Mouse (Mus musculus): ENCODE results near the gene Snrnp35.

The Snrnp35 gene

GRCm38 (mm10) chr5:124501541-124501940 is 18.6 kb downstream of the Snrnp35 start:
- ATAC-seq (ENCODE audit: low TSS enrichment), result no peak

DNA sequence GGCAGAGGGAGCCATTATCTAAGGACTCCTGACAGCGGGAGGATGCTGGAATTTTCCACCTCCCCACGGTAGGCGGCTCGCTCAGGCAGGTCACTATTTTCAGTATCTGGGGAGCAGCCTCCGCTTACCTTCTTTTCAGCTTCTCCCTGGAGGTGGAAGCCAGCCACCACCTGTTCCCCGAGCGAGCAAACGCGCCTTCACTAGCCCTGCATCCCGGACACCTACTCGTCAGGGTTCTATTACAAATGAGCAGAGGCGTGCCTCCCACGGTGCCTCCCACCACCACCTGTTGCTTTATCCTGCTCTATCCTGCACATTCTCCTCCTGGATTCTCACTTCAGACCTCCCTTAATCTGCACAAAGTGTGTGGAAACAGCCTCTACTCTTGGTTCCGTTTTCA is 20.8 kb downstream of the Snrnp35 start:
- peak; percentile 73 for ATAC-seq (ENCODE audit: low TSS enrichment)

DNA sequence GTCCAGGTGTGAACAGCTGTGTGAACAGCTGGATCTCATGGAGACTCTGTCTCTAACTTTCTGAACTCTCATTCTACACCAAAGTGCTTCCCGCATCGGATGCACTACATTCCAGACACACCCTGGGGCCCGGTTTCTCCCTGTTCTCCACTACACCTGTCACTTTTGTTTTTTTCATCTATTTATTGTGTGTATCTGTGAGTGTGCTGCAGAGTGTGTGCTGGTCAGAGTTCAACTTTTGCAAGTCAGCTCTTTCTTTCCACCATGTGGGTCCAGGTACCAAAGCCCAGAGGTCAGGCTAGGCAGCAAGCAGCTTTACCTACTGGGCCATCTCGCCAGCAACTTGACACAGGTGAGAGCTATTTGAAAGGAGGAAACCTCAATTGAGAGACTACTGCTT is 22.3 kb downstream of the Snrnp35 start:
- ATAC-seq (ENCODE audit: low TSS enrichment), result no peak

- no peak for ATAC-seq (ENCODE audit: low TSS enrichment)
Measured at GRCm38 (mm10) chr5:124506731-124507359, 23.9 kb downstream of the Snrnp35 start.

DNA sequence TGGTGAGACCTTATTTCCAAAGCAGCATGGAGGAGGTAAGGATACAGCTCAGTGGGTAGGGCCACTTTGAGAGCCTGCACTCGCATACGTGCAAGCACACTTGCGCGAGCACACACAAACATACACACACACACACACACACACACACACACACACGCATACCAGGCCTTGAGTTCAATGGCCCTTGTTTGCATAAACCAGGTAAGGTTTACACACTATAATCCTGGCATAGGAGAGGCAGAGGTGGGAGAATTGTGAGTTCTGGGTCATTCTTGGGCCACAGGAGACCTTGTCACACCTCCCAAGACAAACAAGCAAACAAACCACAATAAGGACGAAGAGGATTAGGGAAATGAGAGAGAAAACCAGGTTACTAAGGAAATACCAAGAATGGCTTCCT is 26.3 kb downstream of the Snrnp35 start:
- no peak for ATAC-seq (ENCODE audit: low TSS enrichment)

DNA sequence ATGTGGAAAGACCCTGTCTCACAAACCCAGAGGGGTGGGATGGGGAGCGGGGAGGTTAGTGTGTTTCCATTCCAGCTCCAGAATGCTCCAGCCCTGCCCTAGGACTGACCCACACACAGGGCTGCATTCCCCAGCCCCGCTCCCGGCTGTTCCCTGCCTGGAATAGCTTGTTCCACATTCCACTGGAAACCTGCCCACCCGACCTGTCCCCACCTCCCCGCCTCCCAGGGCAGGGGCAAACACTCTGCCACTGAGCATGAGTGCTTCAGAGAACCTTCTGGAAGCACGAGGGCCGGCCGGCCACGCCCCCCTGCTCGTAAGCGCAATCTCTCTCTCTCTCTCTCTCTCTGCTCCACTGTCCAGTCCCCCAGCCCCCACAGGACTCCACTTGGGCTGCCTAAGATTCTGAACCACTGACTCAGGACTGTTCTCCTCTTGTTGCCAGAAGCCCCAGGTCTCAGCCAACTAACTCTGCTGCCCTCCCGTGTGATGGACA is 26.9 kb downstream of the Snrnp35 start:
- no peak for ATAC-seq (ENCODE audit: low TSS enrichment)

DNA sequence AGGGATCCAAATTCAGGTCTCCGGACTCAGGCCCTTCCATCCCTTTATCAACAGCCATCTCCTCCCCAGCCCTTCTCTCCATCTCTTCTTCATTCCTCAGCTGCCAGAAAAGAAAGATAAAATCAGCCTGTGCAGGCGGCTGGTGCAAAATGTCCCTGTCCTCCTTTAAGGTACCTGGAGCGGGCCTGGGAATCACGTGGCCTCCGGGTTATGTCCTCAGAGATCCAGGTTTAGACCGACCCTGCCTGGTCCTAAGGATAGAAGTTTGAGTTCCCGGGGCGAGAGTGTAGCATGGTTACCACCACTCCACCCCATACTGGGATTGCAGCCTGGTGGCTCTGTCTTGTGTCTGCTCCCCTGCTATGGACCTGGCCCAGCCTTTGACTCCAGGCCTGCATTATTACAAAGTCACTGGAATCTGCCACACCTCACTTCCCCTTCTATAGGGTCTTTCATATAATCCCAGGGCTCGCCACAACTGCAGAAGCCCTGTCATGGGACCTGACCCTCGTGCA is 27.7 kb downstream of the Snrnp35 start:
- ATAC-seq (ENCODE audit: low TSS enrichment), result no peak

DNA sequence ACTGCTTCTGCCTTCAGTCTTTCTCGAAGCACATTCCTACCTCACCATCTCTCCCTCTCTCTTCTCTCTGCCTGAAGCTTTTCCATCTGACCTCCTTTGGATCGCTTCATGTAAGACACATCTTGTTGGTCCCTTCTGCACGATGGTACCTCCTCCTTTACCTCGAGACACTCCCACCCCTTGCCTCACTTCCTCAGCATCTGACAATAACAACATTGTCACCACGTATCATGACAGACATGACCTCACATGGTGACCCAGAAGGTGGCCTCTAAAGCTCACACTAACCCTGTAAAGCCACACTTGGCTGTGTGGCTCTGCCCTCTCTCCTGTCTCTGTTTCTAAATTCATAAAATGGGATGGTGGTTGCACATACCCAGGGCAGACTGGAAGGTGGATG is 32.9 kb downstream of the Snrnp35 start:
- no peak; the same call in 1 of the 2 replicates for ATAC-seq (ENCODE audit: low TSS enrichment)

DNA sequence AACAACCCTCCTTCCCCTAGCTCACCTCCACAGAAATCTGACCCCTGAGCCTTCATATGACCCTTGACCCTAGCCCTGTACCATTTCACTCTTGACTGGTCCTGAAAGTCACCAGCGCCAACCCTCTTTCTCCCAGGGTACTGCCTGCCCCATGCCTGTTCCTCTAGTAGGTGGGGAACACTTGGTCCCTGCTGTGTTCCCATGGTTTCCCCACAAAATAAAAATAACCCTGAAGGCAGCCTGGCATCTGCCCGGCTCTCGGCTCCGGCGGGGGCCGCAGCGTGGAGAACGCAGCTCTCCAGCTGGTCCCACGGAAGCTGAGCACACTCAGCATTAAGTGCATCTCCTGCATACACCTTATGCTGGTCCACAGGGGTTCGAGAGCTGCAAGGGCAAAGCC is 35.7 kb downstream of the Snrnp35 start:
- ATAC-seq (ENCODE audit: low TSS enrichment), result peak; percentile 88

GRCm38 (mm10) chr5:124521588-124521987 is 38.7 kb downstream of the Snrnp35 start:
- ATAC-seq (ENCODE audit: low TSS enrichment), result no peak

GRCm38 (mm10) chr5:124523032-124523431 is 40.1 kb downstream of the Snrnp35 start:
- ATAC-seq (ENCODE audit: low TSS enrichment), result no peak

DNA sequence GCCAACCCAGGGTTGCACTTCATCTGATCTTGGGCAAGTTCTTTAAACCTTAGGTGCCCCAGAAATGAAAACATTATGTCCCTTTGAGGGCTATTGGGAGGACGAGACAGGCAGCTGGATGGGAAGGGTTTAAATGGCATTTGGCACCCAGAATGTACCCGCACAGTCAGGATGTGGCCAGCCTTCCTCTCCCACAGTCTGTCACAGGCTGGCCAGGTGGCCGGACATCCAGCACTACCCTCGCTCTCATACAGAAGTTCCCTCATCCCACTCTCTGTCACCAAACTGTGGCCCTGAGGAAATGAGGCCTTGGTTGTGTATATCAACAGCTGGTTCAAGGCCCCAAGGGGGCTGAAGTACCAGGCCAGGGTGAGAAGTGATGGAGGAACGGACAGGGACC is 42.0 kb downstream of the Snrnp35 start:
- ATAC-seq (ENCODE audit: low TSS enrichment), result no peak

- no peak for ATAC-seq (ENCODE audit: low TSS enrichment)
Measured at GRCm38 (mm10) chr5:124528351-124528750, 45.4 kb downstream of the Snrnp35 start.

DNA sequence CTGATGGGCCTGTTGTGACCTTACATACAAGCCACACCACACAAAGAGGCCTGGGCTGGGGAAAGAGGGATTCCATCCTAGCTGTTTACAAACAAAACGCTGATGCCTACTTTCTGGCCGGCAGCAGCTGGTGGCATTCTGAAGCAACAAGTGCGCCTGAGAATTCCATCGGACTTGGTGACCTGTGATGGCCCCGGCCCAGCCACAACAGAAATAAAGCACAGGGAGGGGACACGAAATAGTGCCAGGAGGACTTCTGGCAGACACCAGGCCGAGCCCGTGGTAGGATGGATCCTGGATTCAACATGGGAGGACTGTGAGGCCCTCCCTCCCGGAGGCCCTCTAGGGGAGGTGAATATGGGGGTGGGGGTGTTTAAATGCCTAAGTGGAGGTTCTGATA is 45.9 kb downstream of the Snrnp35 start:
- ATAC-seq (ENCODE audit: low TSS enrichment), result no peak

DNA sequence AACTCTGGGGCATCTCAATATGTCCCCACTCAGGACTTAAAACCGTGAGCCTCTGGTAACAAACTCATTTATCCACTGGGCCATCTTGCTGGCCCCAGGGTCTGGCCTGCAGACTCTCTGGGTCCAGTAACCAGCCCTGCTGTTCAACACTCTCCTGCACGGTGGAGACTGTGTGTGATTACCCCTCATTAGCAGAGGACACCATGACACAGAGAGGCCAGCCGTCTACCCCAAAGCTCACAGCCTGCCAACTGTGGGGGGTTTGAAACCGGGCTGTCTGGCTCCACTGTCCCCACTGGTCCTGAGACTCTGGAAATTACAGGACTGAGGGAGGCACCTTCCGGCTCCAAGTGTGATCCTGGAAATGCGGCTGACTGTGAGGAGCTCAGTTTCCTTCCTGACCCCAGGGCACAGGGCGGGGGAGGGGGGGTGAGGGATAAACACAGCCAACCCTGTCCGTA is 46.3 kb downstream of the Snrnp35 start:
- no peak for ATAC-seq (ENCODE audit: low TSS enrichment)

- ATAC-seq (ENCODE audit: low TSS enrichment), result no peak
Measured at GRCm38 (mm10) chr5:124529697-124530096, 46.8 kb downstream of the Snrnp35 start.

- ATAC-seq (ENCODE audit: low TSS enrichment), result peak; percentile 72
Measured at GRCm38 (mm10) chr5:124530655-124531582, 48.0 kb downstream of the Snrnp35 start, which contains the start of gene Rilpl1. Gene Rilpl1, minus strand, starts transcription at chr5:124531391.

- ATAC-seq (ENCODE audit: low TSS enrichment), result no peak
Measured at GRCm38 (mm10) chr5:124531583-124531930, 48.6 kb downstream of the Snrnp35 start.

- no peak for ATAC-seq (ENCODE audit: low TSS enrichment)
Measured at GRCm38 (mm10) chr5:124532451-124532850, 49.5 kb downstream of the Snrnp35 start.

- no peak for ATAC-seq (ENCODE audit: low TSS enrichment)
Measured at GRCm38 (mm10) chr5:124535016-124535415, 52.1 kb downstream of the Snrnp35 start.

DNA sequence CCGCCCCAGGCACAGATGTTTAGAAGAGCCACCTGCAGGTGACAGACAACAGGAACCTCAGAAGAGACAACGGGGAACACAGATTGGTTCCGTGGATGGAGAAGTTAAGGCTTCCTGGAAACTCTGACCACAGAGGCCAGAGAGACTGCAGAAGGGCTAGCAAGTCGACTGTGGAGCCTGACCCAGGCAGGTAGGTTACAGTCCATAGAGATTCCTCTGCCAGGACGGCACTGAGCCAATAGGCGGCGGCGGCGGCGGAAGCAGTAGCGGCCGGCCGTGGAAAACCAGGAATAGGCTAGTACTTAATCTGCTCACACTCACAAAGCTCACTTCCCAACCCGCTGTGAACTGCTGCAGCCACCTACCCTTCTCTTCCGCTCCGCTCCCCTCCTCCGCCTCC is 53.8 kb downstream of the Snrnp35 start:
- no peak for ATAC-seq (ENCODE audit: low TSS enrichment)
